Mouse (Mus musculus): ENCODE data around the gene Tmcc1. TPM values are rescaled to one million over a fixed set of nuclear protein-coding genes. Genes with fewer than 3 reads are reported as not detected.

The Tmcc1 gene
- 10 to 100 TPM; 12.5 to 15.4 TPM for polyA plus RNA-seq (2017; shearing (Covaris generic))

GRCm38 (mm10) chr6:116193394-116194393 lies at the start of gene Tmcc1:
Gene Tmcc1 (minus strand): TSS chr6:116193486.

GRCm38 (mm10) chr6:116207729-116208534 lies 14.6 kb upstream of the Tmcc1 start, which contains the start of gene Washc2:
Gene Washc2 (plus strand): TSS chr6:116208038.

GRCm38 (mm10) chr6:115994877-115995520 lies 198.3 kb downstream of the Tmcc1 start, which contains the start of gene Plxnd1:
Gene Plxnd1 (minus strand): TSS chr6:115995005.

Other genes with a start within 250 kb of the Tmcc1 start
- under 1 TPM; 0.45 to 0.91 TPM for gene H1foo, start 248.5 kb downstream of the Tmcc1 start, polyA plus RNA-seq (2017; shearing (Covaris generic))
- gene Plxnd1, start 198.5 kb downstream of the Tmcc1 start, polyA plus RNA-seq (2017; shearing (Covaris generic)) = 10 to 100 TPM in 1 of 2 experiments, 1 to 10 TPM in 1; 2.9 to 10.3 TPM
- gene Washc2, start 14.6 kb upstream of the Tmcc1 start, polyA plus RNA-seq (2017; shearing (Covaris generic)) = 10 to 100 TPM; 54.3 to 58.2 TPM
- 1 to 10 TPM; 1.8 to 3.1 TPM for gene Zfand4, start 70.7 kb upstream of the Tmcc1 start, polyA plus RNA-seq (2017; shearing (Covaris generic))
- gene March8, start 144.5 kb upstream of the Tmcc1 start, polyA plus RNA-seq (2017; shearing (Covaris generic)) = 1 to 10 TPM; 1.5 to 4.4 TPM